Mouse (Mus musculus): ENCODE results near the gene Capn1. TPM values are rescaled to one million over a fixed set of nuclear protein-coding genes. Genes with fewer than 3 reads are reported as not detected.
A peak's percentile ranks its signal among the peaks of the same experiment; 100 is the strongest.
"Not testable (repeated sequence)": the region's sequence is repeated elsewhere in the genome, so short reads cannot be mapped to it uniquely, and the experiment has no call there.

The Capn1 gene
- 100 to 1,000 TPM in 1 of 4 experiments, 10 to 100 TPM in 3; 85.0 to 113 (median 89.0) TPM for total RNA-seq (2022)

GRCm38 (mm10) chr19:6015511-6016315 lies at the start of gene Capn1:
TSS of gene Capn1 (minus strand) at chr19:6015897.
- DNase-seq (ENCODE audit: low spot score in 2 of 2): peak; percentile 83 to 86

- no peak for DNase-seq (ENCODE audit: low spot score in 2 of 2)
These were observed 47.4 kb upstream of the Capn1 start for GRCm38 (mm10) chr19:6063081-6063480.

GRCm38 (mm10) chr19:6062418-6062817 lies 46.7 kb upstream of the Capn1 start:
- DNase-seq (ENCODE audit: low spot score in 2 of 2): no peak

- DNase-seq (ENCODE audit: low spot score in 2 of 2): no peak
These were observed 46.1 kb upstream of the Capn1 start for GRCm38 (mm10) chr19:6061641-6062302.

- DNase-seq (ENCODE audit: low spot score in 2 of 2): peak; percentile 93
These were observed 45.4 kb upstream of the Capn1 start, which contains the start of gene Znhit2 for GRCm38 (mm10) chr19:6061021-6061533. TSS of gene Znhit2 (plus strand) at chr19:6061192.

GRCm38 (mm10) chr19:6058966-6059365 lies 43.3 kb upstream of the Capn1 start:
- DNase-seq (ENCODE audit: low spot score in 2 of 2): no peak

- DNase-seq (ENCODE audit: low spot score in 2 of 2): no peak
These were observed 42.8 kb upstream of the Capn1 start for GRCm38 (mm10) chr19:6058513-6058912.

- DNase-seq (ENCODE audit: low spot score in 2 of 2): peak; percentile 96 to 97
These were observed 41.8 kb upstream of the Capn1 start, which contains the start of the genes Mrpl49 and Fau for GRCm38 (mm10) chr19:6057313-6058096. TSS of gene Mrpl49 (minus strand) at chr19:6057785. TSS of gene Fau (plus strand) at chr19:6057844.

GRCm38 (mm10) chr19:6056696-6057095 lies 41.0 kb upstream of the Capn1 start:
- DNase-seq (ENCODE audit: low spot score in 2 of 2): no peak

- DNase-seq (ENCODE audit: low spot score in 2 of 2): no peak
These were observed 38.6 kb upstream of the Capn1 start for GRCm38 (mm10) chr19:6054296-6054695.

GRCm38 (mm10) chr19:6052516-6052915 lies 36.8 kb upstream of the Capn1 start:
- DNase-seq (ENCODE audit: low spot score in 2 of 2): no peak

- no peak for DNase-seq (ENCODE audit: low spot score in 2 of 2)
These were observed 33.1 kb upstream of the Capn1 start for GRCm38 (mm10) chr19:6048681-6049410.

GRCm38 (mm10) chr19:6047899-6048166 lies 32.1 kb upstream of the Capn1 start:
- DNase-seq (ENCODE audit: low spot score in 2 of 2): no peak

GRCm38 (mm10) chr19:6047154-6047898 lies 31.6 kb upstream of the Capn1 start:
- DNase-seq (ENCODE audit: low spot score in 2 of 2): no peak

- peak; percentile 82 for DNase-seq (ENCODE audit: low spot score in 2 of 2)
These were observed 30.8 kb upstream of the Capn1 start, which contains the start of gene Syvn1 for GRCm38 (mm10) chr19:6046294-6047153. TSS of gene Syvn1 (plus strand) at chr19:6046576.

- no peak for DNase-seq (ENCODE audit: low spot score in 2 of 2)
These were observed 29.9 kb upstream of the Capn1 start for GRCm38 (mm10) chr19:6045366-6046293.

GRCm38 (mm10) chr19:6044102-6044501 lies 28.4 kb upstream of the Capn1 start:
- DNase-seq (ENCODE audit: low spot score in 2 of 2): not testable (repeated sequence)

GRCm38 (mm10) chr19:6042293-6042692 lies 26.6 kb upstream of the Capn1 start:
- no peak for DNase-seq (ENCODE audit: low spot score in 2 of 2)
